Mouse (Mus musculus) gonadal fat pad, adult 2 months (tissue): ENCODE results near the gene Mpl. TPM values are rescaled to one million over a fixed set of nuclear protein-coding genes. Genes with fewer than 3 reads are reported as not detected.

ENCODE experiments used
- DNase-seq: peaks from one replicate; pipeline ENCODE4 v3.0.0-alpha.2; 2012; ENCODE audit warnings: low read depth
- polyA plus RNA-seq: library from polyadenylated mRNA; depleted of rRNA; stranded (reverse); fragments of >200 nt; gene quantifications from 2 replicates; pipeline ENCODE4 v1.2.3, GENCODE M21; 2012

Mpl gene
- polyA plus RNA-seq, 1 experiment, result 0.07 TPM

DNA sequence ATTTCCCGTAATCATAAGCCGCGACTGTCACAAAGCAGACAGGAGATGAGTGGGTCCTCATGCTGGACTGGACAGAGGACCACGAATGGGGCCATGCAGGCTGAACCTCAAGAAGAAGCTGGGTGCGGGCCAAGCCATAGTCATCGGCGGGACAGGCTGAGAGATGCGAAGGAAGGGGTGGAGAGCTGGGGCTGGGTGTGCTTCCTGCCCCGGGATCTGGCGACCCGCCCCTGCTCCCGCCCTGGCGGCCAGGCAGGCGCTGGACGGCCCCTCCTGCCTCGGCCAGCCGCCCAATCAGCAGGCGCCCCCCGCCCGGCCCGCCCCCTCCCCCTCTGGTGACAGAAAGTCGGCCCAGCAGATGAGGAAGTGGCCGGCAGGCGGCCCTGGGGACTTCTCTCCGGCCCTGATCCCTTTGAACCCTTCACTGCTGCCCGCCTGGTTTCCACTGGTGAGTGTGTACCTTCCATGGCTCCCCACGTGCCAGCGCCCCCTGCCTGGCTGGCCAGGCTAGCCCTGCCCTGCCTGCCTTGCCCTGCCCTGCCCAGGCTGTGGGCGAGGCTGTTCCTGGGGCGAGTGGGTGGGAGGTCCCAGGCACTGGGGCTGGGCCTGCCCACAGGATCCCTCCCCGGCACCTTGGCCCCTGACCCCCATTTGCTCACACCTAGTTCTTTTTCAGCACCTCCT is 29.4 kb downstream of the Mpl start, which contains the start of gene Elovl1:
TSS of gene Elovl1 (plus strand) at position 326 of the 684 bp plus-strand sequence.
- no peak for DNase-seq

- DNase-seq, result no peak
Observed at GRCm38 (mm10) chr4:118427415-118427767, 29.9 kb downstream of the Mpl start.

DNA sequence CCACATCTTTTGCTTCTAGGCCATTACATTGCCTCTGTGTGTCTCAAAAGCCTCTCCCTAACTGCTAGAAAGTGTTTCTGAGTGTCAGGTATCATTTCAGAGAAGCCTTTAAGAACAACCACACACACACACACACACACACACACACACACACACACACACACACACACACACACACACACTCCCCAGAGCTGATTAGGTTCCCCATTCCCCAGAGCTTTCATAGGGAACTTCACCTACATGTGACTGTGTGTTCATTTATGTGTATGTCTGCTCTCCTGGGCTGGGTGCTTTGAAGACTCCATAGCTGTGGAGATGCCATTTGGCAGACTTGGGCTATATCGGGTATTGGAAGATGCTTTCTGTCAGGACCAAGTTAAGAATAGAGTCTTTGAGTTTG is 31.9 kb downstream of the Mpl start:
- DNase-seq, result no peak

GRCm38 (mm10) chr4:118424541-118425160 is 32.7 kb downstream of the Mpl start:
- DNase-seq, result no peak

DNA sequence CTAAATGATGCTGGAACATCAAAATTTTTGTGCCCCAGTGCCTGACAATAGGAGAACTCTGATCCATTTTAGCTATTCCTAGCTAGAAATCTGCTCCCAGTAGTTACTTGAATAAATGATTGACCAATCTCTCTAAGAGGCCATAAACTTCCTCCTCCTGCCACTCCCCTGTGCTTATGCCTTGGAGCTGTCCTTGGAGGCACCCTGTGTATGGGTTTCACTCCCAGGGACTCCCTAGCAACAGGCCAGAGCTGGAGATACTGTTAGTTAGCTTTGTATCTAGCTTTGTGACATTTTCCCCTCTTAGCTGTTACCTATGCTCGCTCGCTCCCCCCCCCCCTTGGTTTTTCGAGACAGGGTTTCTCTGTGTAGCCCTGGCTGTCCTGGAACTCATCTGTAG is 35.9 kb downstream of the Mpl start:
- no peak for DNase-seq

DNA sequence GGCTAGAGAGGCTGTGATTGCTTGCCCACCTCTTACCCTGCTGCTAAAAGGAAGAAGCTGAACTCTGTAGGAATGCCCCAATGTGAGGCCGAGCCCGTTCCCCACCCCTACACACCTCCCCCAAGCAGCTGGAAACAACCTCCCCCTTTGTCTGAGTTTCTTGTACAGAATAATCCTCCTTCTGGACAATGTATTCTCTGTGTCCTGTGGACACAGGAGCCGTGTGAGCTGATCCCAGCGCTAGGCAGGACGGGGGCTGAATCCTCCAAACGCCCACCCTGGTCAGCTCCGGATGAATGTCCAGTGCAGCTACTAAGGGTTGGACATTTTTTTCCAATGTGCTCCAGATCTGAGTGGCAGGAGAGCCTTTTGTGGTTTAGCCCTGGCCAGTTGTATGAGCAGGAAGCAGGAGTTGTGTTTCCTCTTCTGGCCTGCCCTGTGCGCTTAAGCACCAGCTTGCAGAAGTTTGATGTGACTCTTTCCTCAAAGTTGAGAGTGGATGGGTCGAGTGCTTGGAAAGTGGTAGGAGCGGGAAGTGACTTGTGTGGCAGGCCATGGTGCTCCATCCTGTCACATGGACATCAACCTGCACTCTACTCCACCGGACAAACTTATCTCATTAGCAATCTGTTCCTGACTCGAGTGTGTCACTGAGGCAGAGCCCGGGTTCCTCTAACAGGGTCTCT is 40.1 kb downstream of the Mpl start:
- no peak for DNase-seq

GRCm38 (mm10) chr4:118416329-118416728 is 41.0 kb downstream of the Mpl start:
- DNase-seq, result no peak

- DNase-seq, result no peak
Observed at GRCm38 (mm10) chr4:118415779-118416178, 41.5 kb downstream of the Mpl start.

GRCm38 (mm10) chr4:118413553-118413952 is 43.8 kb downstream of the Mpl start:
- DNase-seq, result no peak

DNA sequence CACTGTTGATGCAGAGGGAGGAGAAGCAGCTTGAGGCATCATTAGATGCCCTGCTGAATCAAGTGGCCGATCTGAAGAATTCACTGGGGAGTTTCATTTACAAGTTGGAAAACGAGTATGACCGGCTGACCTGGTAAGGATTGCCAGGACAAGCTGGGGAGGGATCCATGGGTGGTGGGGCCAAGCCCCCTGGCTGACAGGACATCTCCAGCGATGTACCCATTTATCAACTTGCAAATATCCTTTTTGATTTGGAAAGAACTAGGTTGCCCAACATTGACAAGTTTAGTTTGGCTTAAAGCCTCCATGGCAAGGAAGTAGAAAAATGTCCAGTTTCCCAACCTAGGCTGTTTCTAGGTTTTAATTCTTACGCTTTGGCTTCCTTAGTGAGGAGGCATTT is 46.4 kb downstream of the Mpl start:
- peak; percentile 92 for DNase-seq

DNA sequence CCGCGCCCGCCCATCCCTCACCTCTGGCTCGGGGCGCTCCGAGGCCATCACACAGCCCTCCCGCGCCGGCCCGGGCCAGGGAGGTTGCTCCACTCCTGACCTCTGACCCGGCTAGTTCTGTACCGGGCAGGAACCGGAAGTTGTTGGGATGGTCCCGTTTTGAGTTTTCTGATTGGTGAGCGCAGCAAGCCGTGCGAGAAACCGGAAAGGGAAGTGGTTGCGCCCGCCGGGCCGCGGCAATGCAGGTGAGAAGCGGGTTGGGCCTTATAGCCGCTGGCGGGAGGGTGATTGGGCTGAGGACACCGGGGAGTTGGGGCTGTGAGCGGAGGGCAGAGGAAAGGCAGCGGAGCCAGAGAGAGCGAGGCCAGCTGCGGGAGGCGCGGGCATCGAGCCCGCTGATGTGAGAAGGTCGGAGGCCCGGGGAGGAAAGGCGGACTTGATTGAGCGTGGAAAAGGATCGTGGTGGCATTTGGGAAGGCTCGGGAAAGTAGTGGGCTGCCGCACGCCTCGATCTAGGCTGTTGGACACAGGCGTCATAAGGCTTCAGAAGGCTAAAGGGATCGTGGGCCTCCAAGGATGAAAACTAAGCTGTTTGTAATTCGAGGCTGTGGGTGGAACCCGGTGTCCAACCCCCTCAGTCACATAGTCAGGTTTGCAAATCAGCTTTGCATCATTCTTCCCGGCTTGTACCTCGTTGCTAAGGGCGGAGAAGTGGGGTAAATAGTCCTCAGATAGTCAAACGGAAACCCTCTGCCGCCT is 48.0 kb downstream of the Mpl start, which contains the start of the genes Szt2 and Med8:
TSS of gene Szt2 (minus strand) at position 132 of the 759 bp plus-strand sequence.
TSS of gene Med8 (plus strand) at position 196 of the 759 bp plus-strand sequence.
- no peak for DNase-seq

GRCm38 (mm10) chr4:118402701-118403100 is 54.6 kb downstream of the Mpl start:
- DNase-seq, result no peak

DNA sequence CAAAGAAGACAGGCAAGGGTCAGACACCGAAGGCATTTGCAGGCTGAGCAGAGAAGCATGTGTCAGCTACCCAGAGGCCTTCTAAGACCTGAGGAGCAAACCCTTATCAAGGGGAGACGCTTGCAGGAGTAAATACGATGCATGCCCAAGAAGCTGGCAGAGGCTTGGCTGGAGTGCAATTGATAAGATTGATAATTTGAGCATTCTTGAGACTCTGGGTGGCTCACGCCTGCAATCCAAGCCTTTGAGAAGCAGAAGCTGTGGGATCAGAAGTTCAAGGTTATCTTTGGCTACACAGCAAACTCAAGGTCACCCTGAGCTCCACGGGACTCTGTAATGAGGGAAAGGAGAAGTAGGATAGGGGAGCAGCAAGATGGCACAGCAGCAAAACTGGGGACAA is 55.4 kb downstream of the Mpl start:
- no peak for DNase-seq

DNA sequence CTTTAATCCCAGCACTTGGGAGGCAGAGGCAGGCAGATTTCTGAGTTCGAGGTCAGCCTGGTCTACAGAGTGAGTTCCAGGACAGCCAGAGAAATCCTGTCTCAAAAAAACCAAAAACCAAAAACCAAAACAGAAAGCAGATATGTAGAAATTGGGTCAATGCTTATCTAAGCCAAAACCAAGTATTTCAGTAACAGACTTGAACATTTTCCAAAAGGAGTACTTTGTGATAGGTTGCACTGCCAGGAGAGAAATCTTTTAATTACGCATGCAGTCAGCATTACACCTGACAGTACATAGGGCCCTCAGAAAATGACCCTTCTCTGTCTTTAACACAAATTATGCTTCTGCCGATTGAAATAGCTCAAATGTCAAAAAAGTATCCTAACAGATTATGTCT is 55.9 kb downstream of the Mpl start:
- DNase-seq, result no peak

GRCm38 (mm10) chr4:118398400-118398799 is 58.9 kb downstream of the Mpl start:
- DNase-seq, result no peak

- no peak for DNase-seq
Observed at GRCm38 (mm10) chr4:118396433-118396832, 60.9 kb downstream of the Mpl start.

DNA sequence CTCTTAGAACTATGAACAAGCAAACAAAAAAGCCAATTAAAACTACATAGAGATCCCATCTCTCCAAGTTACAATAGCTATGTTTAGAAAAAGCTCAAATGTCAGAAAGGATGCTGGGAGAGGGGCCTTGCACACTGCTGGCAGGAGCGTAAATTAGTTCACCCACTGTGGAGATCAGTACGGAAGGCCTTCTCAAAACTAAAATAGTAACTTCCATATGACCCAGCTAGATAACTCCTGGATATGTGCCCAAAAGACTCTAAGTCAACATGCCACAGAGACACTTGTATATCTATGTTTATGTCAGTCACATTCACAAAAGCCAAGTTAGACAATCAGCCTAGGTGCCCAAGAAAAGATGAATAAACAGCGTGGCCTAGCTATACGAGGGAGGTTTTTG is 62.0 kb downstream of the Mpl start:
- no peak for DNase-seq

- DNase-seq, result no peak
Observed at GRCm38 (mm10) chr4:118394505-118394904, 62.8 kb downstream of the Mpl start.
